Mouse (Mus musculus): Measurements from ENCODE around the gene Plcb1.
A peak's percentile ranks its signal among the peaks of the same experiment; 100 is the strongest.

Plcb1 gene

GRCm38 (mm10) chr2:135072503-135072902, 286.6 kb downstream of the Plcb1 start:
- DNase-seq (ENCODE audit: low spot score): no peak

- DNase-seq (ENCODE audit: low spot score): no peak
Observed at GRCm38 (mm10) chr2:135073014-135073413, 287.1 kb downstream of the Plcb1 start.

DNA sequence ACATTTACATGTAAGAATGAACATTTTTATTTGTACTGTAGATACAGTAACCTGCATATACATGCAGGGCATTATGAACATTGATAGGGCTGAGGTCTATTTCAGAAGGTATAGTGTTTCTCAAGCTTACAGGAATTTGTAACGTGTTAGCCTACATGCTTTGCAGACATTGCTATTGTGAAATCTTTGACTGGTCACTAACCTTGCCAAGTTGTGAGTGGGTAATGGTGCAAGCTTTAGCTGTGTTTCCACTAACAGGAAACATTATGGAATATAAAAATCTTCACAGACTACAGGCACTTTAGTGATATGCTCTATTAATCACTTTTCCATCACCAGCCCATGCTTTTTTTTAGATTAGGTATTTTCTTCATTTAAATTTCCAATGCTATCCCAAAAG, 289.5 kb downstream of the Plcb1 start:
- no peak for DNase-seq (ENCODE audit: low spot score)

- DNase-seq (ENCODE audit: low spot score): no peak
Observed at GRCm38 (mm10) chr2:135092588-135093162, 306.8 kb downstream of the Plcb1 start.

- DNase-seq (ENCODE audit: low spot score): no peak
Observed at GRCm38 (mm10) chr2:135101292-135101691, 315.4 kb downstream of the Plcb1 start.

DNA sequence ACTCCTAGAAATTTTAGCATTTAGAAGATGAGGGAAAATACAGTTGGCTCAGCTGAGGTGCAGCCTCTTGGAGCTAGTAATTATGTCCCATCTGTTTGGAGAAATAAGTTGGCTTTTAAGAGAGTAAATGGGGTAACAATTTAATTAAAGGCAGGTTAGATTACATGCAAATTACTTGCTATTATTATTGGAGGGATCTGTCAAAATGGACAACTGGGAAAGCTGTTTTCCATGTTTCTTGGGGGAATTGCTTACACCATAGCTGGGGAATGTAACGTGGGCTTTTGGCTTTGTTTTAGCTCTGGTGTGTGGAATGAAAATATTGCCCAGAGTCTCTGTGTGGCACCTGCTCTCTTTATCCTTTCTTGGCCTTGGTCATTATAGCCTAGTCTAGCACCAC, 316.1 kb downstream of the Plcb1 start:
- no peak for DNase-seq (ENCODE audit: low spot score)

GRCm38 (mm10) chr2:135106649-135107048, 320.8 kb downstream of the Plcb1 start:
- DNase-seq (ENCODE audit: low spot score): no peak

GRCm38 (mm10) chr2:135108607-135109006, 322.7 kb downstream of the Plcb1 start:
- no peak for DNase-seq (ENCODE audit: low spot score)

GRCm38 (mm10) chr2:135114501-135115128, 328.7 kb downstream of the Plcb1 start:
- no peak for DNase-seq (ENCODE audit: low spot score)

DNA sequence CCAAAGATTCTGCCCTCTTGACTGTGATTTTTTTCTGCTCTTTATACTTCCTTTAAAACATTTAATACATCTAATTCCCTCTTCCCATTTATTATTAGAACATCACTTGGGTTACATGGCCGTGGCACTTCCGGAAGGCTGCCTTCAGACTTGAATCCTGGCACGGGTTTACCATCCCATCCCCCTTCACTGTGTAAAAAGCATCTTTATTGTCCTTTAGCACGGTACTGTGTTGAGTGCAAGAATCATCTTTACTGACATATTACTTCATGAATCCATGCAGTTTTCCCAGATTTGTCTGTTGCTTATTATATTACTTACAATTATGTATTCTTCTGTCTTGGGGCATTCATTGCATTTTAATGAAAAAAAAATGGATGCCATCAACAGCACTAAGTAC, 337.2 kb downstream of the Plcb1 start:
- no peak for DNase-seq (ENCODE audit: low spot score)

- peak; percentile 5 for DNase-seq (ENCODE audit: low spot score)
Observed at GRCm38 (mm10) chr2:135123695-135124343, 338.0 kb downstream of the Plcb1 start.

DNA sequence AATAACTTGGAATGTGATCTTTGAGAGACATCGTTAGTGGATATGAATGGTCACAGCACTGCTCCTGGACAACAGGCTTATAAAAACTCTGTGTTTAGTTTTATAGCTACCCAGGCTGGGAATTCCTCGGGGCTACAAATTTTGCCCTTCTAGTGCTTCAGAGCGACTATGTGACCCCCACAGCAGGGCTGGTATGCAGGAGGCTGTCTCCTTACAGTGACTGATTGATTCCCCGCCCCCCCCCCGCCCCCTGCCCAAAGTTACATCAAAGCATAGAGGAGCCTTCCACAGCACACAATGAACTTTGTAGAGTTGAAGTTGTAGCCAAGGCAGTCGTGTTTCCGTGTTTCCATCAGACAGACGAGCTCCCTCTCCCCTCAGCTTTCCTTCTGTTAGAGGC, 354.7 kb downstream of the Plcb1 start:
- no peak for DNase-seq (ENCODE audit: low spot score)

DNA sequence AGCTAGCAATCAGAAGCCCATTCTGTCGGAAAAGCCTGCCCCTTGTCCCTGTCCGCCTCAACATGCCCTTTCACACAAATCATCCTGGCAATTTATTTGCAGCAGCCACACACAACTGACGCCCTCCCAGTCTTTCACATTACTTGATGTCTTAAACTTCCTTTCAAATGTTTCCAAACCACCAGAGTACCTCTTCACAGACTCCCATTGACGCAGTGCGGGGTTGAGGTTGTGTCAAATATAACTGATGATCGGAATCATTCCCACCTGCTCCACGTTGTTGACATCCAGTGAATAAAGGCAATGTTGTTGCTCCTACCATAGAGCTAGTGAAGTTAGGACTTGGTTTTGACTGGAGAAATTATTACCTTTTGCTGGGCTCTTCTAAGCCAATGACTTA, 366.4 kb downstream of the Plcb1 start:
- DNase-seq (ENCODE audit: low spot score): no peak

- DNase-seq (ENCODE audit: low spot score): no peak
Observed at GRCm38 (mm10) chr2:135153248-135153647, 367.4 kb downstream of the Plcb1 start.

DNA sequence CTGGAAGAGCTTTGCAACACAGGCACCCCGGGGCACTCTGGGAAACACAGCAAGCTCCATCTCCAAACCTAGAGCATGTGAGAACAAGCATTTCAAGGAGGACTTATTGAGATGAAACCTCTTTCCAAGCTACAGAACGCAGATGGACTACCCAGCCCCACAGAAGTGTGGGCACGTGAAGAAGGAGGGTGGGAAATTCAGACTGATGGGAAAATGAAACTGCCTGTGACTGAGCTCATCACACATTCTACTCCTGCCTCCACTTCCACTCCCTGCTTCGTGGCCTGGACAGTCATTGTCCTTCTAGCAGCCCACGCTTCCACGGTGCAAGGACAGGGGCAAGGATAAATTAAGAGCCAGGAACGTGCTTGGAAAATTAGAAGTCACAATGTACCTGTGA, 370.2 kb downstream of the Plcb1 start:
- DNase-seq (ENCODE audit: low spot score): no peak

GRCm38 (mm10) chr2:135157961-135158360, 372.1 kb downstream of the Plcb1 start:
- no peak for DNase-seq (ENCODE audit: low spot score)

DNA sequence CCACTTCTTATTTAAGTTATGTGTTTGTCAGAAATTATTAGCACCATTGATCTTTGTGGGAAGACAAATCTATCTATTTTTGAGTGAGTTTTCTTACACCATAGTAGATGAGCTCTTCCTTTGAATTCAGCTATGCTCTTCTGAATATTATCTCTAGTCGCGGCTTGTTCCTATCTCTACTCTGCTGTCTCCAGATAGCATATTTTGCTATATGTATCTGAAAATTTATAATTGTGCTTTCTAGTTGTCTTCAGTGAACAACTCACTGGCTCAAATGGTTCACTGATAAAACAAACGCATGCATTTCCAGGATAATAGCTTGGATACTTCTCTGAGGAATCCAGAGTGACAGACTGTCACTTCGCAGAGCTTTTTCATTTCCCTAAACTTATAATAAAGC, 375.8 kb downstream of the Plcb1 start:
- no peak for DNase-seq (ENCODE audit: low spot score)

- no peak for DNase-seq (ENCODE audit: low spot score)
Observed at GRCm38 (mm10) chr2:135165512-135165911, 379.6 kb downstream of the Plcb1 start.

DNA sequence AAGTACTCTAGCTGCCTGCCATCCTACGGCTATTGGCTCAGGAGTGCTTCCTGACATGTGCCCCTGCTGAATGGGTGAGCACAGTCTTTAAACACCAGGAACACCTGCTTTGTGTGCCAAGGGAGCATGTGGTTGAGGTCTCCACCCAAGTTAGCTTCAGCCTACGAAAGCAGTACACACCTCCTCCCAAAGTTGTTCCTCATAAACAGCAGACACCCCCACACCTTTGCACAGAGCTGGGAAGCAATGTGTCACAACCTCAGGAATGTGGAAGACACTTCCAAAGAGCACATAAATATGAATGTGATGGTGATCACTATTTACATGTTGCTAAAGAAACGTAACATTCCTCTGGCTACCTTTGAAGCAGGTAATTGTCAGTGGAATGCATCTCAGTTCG, 389.7 kb downstream of the Plcb1 start:
- no peak for DNase-seq (ENCODE audit: low spot score)

GRCm38 (mm10) chr2:135187659-135188058, 401.8 kb downstream of the Plcb1 start:
- no peak for DNase-seq (ENCODE audit: low spot score)

- DNase-seq (ENCODE audit: low spot score): no peak
Observed at GRCm38 (mm10) chr2:135200830-135201229, 415.0 kb downstream of the Plcb1 start.

DNA sequence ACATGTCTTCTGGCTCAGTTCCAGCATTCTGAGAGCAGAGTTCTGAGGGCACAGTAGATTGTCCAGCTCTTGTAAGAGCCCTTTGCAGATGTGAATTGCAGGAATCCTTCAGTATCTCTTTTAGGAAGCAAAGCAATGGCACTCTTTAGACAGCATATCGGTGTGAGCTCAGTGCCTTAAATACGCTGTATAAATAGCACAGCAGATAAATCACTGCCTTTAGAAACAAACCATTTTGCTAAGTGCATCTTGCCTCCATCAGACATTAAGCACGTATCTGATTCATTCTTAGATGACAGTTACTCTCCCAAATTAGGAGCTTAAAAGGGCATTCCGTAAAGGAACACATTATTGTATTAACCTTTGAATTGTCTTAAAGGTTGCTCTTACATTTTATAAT, 416.5 kb downstream of the Plcb1 start:
- DNase-seq (ENCODE audit: low spot score): no peak

Data from MN1 (cell line).